Mouse (Mus musculus) MEL (cell line): ENCODE measurements around the gene Ifitm3. TPM values are rescaled to one million over a fixed set of nuclear protein-coding genes. Genes with fewer than 3 reads are reported as not detected.
"Not testable (repeated sequence)": the region's sequence is repeated elsewhere in the genome, so short reads cannot be mapped to it uniquely, and the experiment has no call there.

Source experiments
- DNase-seq: peaks from one replicate; pipeline ENCODE4 v3.0.0; 2011; ENCODE audit warnings: low read depth, low spot score
- H3K27ac ChIP-seq: 2 replicates; pipeline ENCODE4 v1.5.1; 2012; ENCODE audit warnings: low read depth, mild to moderate bottlenecking, control low read depth, low read length, moderate library complexity; ENCODE audit not compliant: control insufficient read depth
- H3K27me3 ChIP-seq, 2 experiments: fragments of 150-350 bp in 1 of 2; sonication (generic) in 1 of 2; 2 replicates each; pipeline ENCODE4 v1.6.1; 2012; ENCODE audit warnings: low read length in 2 of 2, mild to moderate bottlenecking in 2 of 2, improper control_type of control experiment in 1 of 2, moderate library complexity in 1 of 2; ENCODE audit not compliant: insufficient read depth in 2 of 2, control insufficient read depth in 1 of 2
- H3K36me3 ChIP-seq, 2 experiments: 2 replicates each; pipeline ENCODE4 v1.6.1; 2012 to 2014; ENCODE audit warnings: low read length in 2 of 2, improper control_type of control experiment in 1 of 2, inconsistent platforms in 1 of 2, mild to moderate bottlenecking in 1 of 2; ENCODE audit not compliant: insufficient read depth in 2 of 2, control insufficient read depth in 1 of 2
- H3K4me1 ChIP-seq, 2 experiments: fragments of 150-350 bp in 1 of 2; sonication (generic) in 1 of 2; 2 replicates each; pipeline ENCODE4 v1.6.1; 2012; ENCODE audit warnings: low read length in 2 of 2, improper control_type of control experiment in 1 of 2, mild to moderate bottlenecking in 1 of 2; ENCODE audit not compliant: insufficient read depth in 2 of 2, control insufficient read depth in 1 of 2
- H3K4me3 ChIP-seq, 2 experiments: fragments of 150-350 bp in 1 of 2; sonication (generic) in 1 of 2; 2 replicates each; pipeline ENCODE4 v1.5.1; 2012; ENCODE audit warnings: low read depth in 2 of 2, low read length in 2 of 2, mild to moderate bottlenecking in 2 of 2, moderate library complexity in 2 of 2, control low read depth in 1 of 2, improper control_type of control experiment in 1 of 2; ENCODE audit not compliant: control insufficient read depth in 1 of 2, insufficient read depth in 1 of 2
- H3K79me2 ChIP-seq: 2 replicates; pipeline ENCODE4 v1.6.1; 2012; ENCODE audit warnings: mild to moderate bottlenecking, low read length, moderate library complexity; ENCODE audit not compliant: control insufficient read depth, poor library complexity, insufficient read depth
- H3K9ac ChIP-seq: 2 replicates; pipeline ENCODE4 v1.6.1; 2012; ENCODE audit warnings: low read depth, mild to moderate bottlenecking, control low read depth, low read length, moderate library complexity; ENCODE audit not compliant: control insufficient read depth, poor library complexity, severe bottlenecking
- H3K9me3 ChIP-seq: fragments of 150-350 bp; sonication (generic); replicated peaks from 2 replicates; pipeline ENCODE4 v1.6.1; 2012; ENCODE audit warnings: mild to moderate bottlenecking, low read length, improper control_type of control experiment, moderate library complexity; ENCODE audit not compliant: insufficient read depth
- BHLHE40 ChIP-seq: IDR thresholded peaks from 2 replicates; pipeline ENCODE4 v1.6.1; 2012; ENCODE audit warnings: low read depth, mild to moderate bottlenecking, inconsistent platforms, low read length, improper control_type of control experiment, borderline replicate concordance
- CTCF ChIP-seq, 3 experiments: IDR thresholded peaks in 2 of 3; conservative IDR thresholded peaks in 1 of 3; 2 replicates each; pipeline ENCODE4 v1.5.1; 2011 to 2012; ENCODE audit warnings: low read length in 3 of 3, low read depth in 2 of 3, mild to moderate bottlenecking in 2 of 3, improper control_type of control experiment in 1 of 3, inconsistent platforms in 1 of 3, mixed read lengths in 1 of 3, moderate library complexity in 1 of 3; ENCODE audit not compliant: control insufficient read depth in 1 of 3, insufficient read depth in 1 of 3, poor library complexity in 1 of 3, severe bottlenecking in 1 of 3
- EP300 ChIP-seq, 2 experiments: IDR thresholded peaks; 2 replicates each; pipeline ENCODE4 v1.6.1; 2011; ENCODE audit warnings: improper control_type of control experiment in 2 of 2, low read length in 2 of 2, low read depth in 1 of 2, mild to moderate bottlenecking in 1 of 2
- GABPA ChIP-seq: IDR thresholded peaks from 2 replicates; pipeline ENCODE4 v1.6.1; 2012; ENCODE audit warnings: low read depth, mild to moderate bottlenecking, inconsistent platforms, low read length, improper control_type of control experiment, moderate library complexity
- HCFC1 ChIP-seq: IDR thresholded peaks from 2 replicates; pipeline ENCODE4 v1.6.1; 2012; ENCODE audit warnings: low read depth, mild to moderate bottlenecking, inconsistent platforms, low read length, improper control_type of control experiment, moderate library complexity
- MAFK ChIP-seq: IDR thresholded peaks from 2 replicates; pipeline ENCODE4 v1.6.1; 2011; ENCODE audit warnings: low read depth, mild to moderate bottlenecking, low read length, improper control_type of control experiment, borderline replicate concordance
- MAX ChIP-seq: IDR thresholded peaks from 2 replicates; pipeline ENCODE4 v1.6.1; 2011; ENCODE audit warnings: low read length, improper control_type of control experiment
- MEF2A ChIP-seq: IDR thresholded peaks from 2 replicates; pipeline ENCODE4 v1.6.1; 2014; ENCODE audit warnings: low read depth, mild to moderate bottlenecking, inconsistent platforms, low read length, improper control_type of control experiment; ENCODE audit not compliant: poor library complexity, insufficient replicate concordance, severe bottlenecking; ENCODE audit errors: extremely low read depth
- MXI1 ChIP-seq: IDR thresholded peaks from 2 replicates; pipeline ENCODE4 v1.6.1; 2011; ENCODE audit warnings: mild to moderate bottlenecking, low read depth, low read length, improper control_type of control experiment
- MYB ChIP-seq: IDR thresholded peaks from 2 replicates; pipeline ENCODE4 v1.6.1; 2011; ENCODE audit warnings: mild to moderate bottlenecking, low read depth, low read length, improper control_type of control experiment
- NRF1 ChIP-seq: IDR thresholded peaks from 2 replicates; pipeline ENCODE4 v1.6.1; 2014; ENCODE audit warnings: low read depth, mild to moderate bottlenecking, inconsistent platforms, low read length, improper control_type of control experiment, moderate library complexity; ENCODE audit not compliant: poor library complexity, insufficient read depth, severe bottlenecking
- POLR2AphosphoS2 ChIP-seq: IDR thresholded peaks from 2 replicates; pipeline ENCODE4 v1.6.1; 2011; ENCODE audit warnings: low read length, improper control_type of control experiment
- POLR2AphosphoS5 ChIP-seq: IDR thresholded peaks from 2 replicates; pipeline ENCODE4 v1.6.1; 2012; ENCODE audit warnings: low read depth, borderline replicate concordance, mild to moderate bottlenecking, inconsistent platforms, low read length, moderate library complexity, mixed read lengths
- RAD21 ChIP-seq: IDR thresholded peaks from 2 replicates; pipeline ENCODE4 v1.6.1; 2011; ENCODE audit warnings: mild to moderate bottlenecking, low read depth, low read length, improper control_type of control experiment
- RCOR1 ChIP-seq: IDR thresholded peaks from 2 replicates; pipeline ENCODE4 v1.6.1; 2012; ENCODE audit warnings: low read depth, mild to moderate bottlenecking, inconsistent platforms, low read length, improper control_type of control experiment
- SIN3A ChIP-seq: IDR thresholded peaks from 2 replicates; pipeline ENCODE4 v1.6.1; 2012; ENCODE audit warnings: low read length, improper control_type of control experiment, inconsistent platforms
- TCF12 ChIP-seq: IDR thresholded peaks from 2 replicates; pipeline ENCODE4 v1.6.1; 2014; ENCODE audit warnings: low read depth, mild to moderate bottlenecking, inconsistent platforms, low read length, improper control_type of control experiment, moderate library complexity
- UBTF ChIP-seq: IDR thresholded peaks from 2 replicates; pipeline ENCODE4 v1.6.1; 2012; ENCODE audit warnings: low read depth, mild to moderate bottlenecking, inconsistent platforms, low read length, improper control_type of control experiment, moderate library complexity, borderline replicate concordance; ENCODE audit not compliant: insufficient read depth
- ZC3H11A ChIP-seq: IDR thresholded peaks from 2 replicates; pipeline ENCODE4 v1.6.1; 2012; ENCODE audit warnings: low read depth, mild to moderate bottlenecking, inconsistent platforms, low read length, improper control_type of control experiment
- ZKSCAN1 ChIP-seq: IDR thresholded peaks from 2 replicates; pipeline ENCODE4 v1.6.1; 2012; ENCODE audit warnings: low read depth, mild to moderate bottlenecking, inconsistent platforms, low read length, improper control_type of control experiment, moderate library complexity
- ZMIZ1 ChIP-seq: IDR thresholded peaks from 2 replicates; pipeline ENCODE4 v1.6.1; 2012; ENCODE audit warnings: low read depth, mild to moderate bottlenecking, inconsistent platforms, low read length, improper control_type of control experiment, moderate library complexity
- ZNF384 ChIP-seq: IDR thresholded peaks from 2 replicates; pipeline ENCODE4 v1.6.1; 2012; ENCODE audit warnings: low read depth, mild to moderate bottlenecking, inconsistent platforms, low read length, improper control_type of control experiment
- polyA plus RNA-seq, 2 experiments: library from polyadenylated mRNA; stranded (reverse) in 1 of 2; unstranded in 1 of 2; fragments of >175 nt in 1 of 2; fragments of >200 nt in 1 of 2; gene quantifications; 2 replicates each; pipeline versions ENCODE4 v1.2.1 to v1.2.4; 2012; ENCODE audit warnings: low replicate concordance in 2 of 2, low read depth in 1 of 2; ENCODE audit not compliant: insufficient read length in 2 of 2, insufficient read depth in 1 of 2, missing spikeins in 1 of 2
- total RNA-seq: library from RNA; depleted of rRNA; stranded (reverse); fragments of 300-350 nt; gene quantifications from 2 replicates; pipeline ENCODE4 v1.2.3, GENCODE M21; 2012

Gene Ifitm3
- total and polyA plus RNA-seq, 3 experiments: 6.4 to 12.8 TPM; not detected in 1

DNA sequence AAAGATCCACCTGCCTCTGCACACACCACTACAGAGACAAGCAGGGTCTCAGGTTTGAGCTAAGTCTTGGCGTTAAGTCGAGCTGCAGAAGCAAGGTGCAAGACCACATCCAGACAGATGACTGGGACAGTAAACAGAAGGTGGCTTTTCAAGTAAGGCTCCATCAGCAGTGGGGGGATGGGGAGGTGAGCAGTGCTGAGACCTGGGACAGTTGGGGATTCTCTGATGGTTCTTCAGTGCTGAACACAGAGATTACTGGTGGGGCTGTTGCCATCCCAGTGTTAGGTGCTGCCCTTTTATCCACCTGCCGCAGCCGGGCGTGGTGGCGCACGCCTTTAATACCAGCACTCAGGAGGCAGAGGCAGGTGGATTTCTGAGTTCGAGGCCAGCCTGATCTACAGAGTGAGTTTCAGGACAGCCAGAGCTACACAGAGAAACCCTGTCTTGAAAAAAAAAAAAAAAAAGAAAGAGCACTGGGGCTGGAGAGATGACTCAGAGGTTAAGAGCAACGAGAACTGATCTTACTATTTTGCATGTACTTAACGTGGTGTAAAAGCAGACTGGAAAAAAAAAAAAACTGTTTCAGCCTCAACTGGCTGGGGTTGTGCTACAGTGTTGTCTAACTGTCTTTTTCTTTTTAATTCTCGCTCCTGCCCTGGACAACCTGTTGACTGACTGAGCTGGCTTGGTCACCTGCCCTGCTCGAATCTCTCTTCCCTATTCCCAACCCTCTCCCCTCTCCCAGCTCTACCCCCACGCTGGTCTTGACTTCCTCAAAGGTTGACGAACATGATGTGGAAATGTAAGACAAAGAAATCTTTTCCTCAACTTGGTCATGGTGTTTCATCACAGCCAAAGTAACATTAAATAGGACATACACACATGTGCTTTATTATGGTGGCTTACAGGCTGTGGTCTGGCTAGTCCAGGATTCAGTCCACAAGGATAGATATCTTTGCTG, 11.2 kb upstream of the Ifitm3 start:
- no peaks in the 10 kb centered on the region for H3K36me3 ChIP-seq
- no peak overlapping the region for H3K9ac ChIP-seq
- H3K9me3 ChIP-seq: no peaks in the 10 kb centered on the region
- TF ChIP-seq NRF1 (no peak), MYB (no peak), POLR2AphosphoS5 (no peak), ZKSCAN1 (no peak), EP300 (IDR thresholded peaks at IDR 0.05; ENCODE audit: low read depth in 1 of 2, low read length in 2 of 2) (no peak)
- H3K4me1 ChIP-seq: no peaks in the 10 kb centered on the region
- H3K4me3 ChIP-seq: no peak overlapping the region
- H3K27ac ChIP-seq: no peak overlapping the region
- no peaks in the 10 kb centered on the region for H3K79me2 ChIP-seq
- no peak for DNase-seq
- peaks cover 3 to 4% of the 10 kb centered on the region in 2 experiments; a peak in 3 of 4 replicates for H3K27me3 ChIP-seq

DNA sequence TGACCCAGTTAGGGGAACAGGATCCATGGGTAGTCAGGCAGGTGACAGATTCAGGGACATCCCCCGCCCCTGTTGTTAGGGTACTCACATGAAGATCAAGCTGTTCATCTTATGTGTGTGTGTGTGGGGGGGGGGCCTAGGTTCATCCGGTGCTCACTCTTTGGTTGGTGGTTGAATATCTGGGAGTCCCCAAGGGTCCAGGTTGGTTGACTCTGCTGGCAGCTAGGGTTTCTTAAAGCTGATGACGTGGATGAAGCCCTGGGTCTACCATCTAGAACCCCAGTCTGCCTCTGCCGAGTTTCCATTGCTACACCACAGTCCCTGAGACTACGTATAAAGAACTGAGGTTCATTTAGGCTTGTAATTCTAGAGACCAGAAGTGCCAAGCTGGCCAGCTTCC, 8.5 kb upstream of the Ifitm3 start:
- Histone ChIP-seq H3K27ac (no peak overlapping the region), H3K9ac (no peak overlapping the region), H3K4me3 (no peak overlapping the region), H3K27me3 (peaks cover 0 to 3% of the 10 kb centered on the region in 2 experiments; a peak in 2 of 4 replicates), H3K79me2 (no peaks in the 10 kb centered on the region), H3K9me3 (no peaks in the 10 kb centered on the region), H3K36me3 (no peaks in the 10 kb centered on the region), H3K4me1 (no peaks in the 10 kb centered on the region)
- DNase-seq: no peak
- TF ChIP-seq RCOR1: no peak
- TF ChIP-seq ZNF384: no peak
- TF ChIP-seq SIN3A: no peak
- TF ChIP-seq MAX: no peak
- TF ChIP-seq ZKSCAN1: no peak
- TF ChIP-seq MEF2A: no peak
- no peak for TF ChIP-seq MXI1
- no peak for TF ChIP-seq ZC3H11A
- TF ChIP-seq GABPA: no peak
- no peak for TF ChIP-seq CTCF (IDR thresholded peaks at IDR 0.05 in 2 of 3, conservative IDR thresholded peaks at IDR 0.05 in 1 of 3; ENCODE audit: control insufficient read depth in 1 of 3, insufficient read depth in 1 of 3, low read depth in 2 of 3, low read length in 3 of 3, poor library complexity in 1 of 3, severe bottlenecking in 1 of 3)
- no peak for TF ChIP-seq MAFK
- TF ChIP-seq NRF1: no peak
- TF ChIP-seq POLR2AphosphoS2: no peak
- TF ChIP-seq BHLHE40: no peak
- TF ChIP-seq HCFC1: no peak
- TF ChIP-seq ZMIZ1: no peak
- TF ChIP-seq RAD21: no peak
- TF ChIP-seq TCF12: no peak
- no peak for TF ChIP-seq UBTF

DNA sequence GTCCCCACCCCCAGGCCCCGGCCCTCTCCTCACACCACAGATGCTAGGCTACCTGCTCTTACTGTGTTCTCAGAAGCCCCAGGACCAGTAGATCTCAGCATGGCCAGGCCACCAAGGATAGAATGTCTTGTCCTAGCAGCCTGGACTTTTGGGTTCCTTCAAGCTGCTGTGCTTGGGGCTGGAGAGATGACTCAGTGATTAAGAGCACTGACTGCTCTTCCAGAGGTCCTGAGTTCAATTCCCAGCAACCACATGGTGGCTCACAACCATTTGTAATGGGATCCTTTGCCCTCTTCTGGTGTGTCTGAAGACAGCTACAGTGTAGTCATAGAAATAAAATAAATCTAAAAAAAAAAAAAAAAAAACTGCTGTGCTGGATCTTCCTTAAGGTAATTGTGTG, 7.3 kb upstream of the Ifitm3 start, which contains the start of gene Ifitm6:
Gene Ifitm6 (minus strand): TSS at position 101 of the 400 bp plus-strand sequence.
- H3K4me1 ChIP-seq, DNase-seq, H3K4me3 ChIP-seq, H3K79me2 ChIP-seq, H3K27me3 ChIP-seq, H3K36me3 ChIP-seq, H3K9me3 ChIP-seq, H3K9ac ChIP-seq, H3K27ac ChIP-seq: not testable (repeated sequence)
